Mouse (Mus musculus) heart, embryonic 12.5 days (tissue): ENCODE data around the gene Zbtb3. TPM values are rescaled to one million over a fixed set of nuclear protein-coding genes. Genes with fewer than 3 reads are reported as not detected.

Experiments
- ATAC-seq: fragments of 200-750 bp; cut with Nextera tagmentation; 2 replicates; pipeline ENCODE4 v1.8.0; 2017; ENCODE audit warnings: moderate TSS enrichment, moderate library complexity; ENCODE audit not compliant: insufficient number of reproducible peaks, low FRiP score
- H3K27ac ChIP-seq: fragments of 300-500 bp; sonication (generic); 2 replicates; pipeline ENCODE4 v1.5.1; 2016; ENCODE audit warnings: mild to moderate bottlenecking, moderate library complexity; ENCODE audit not compliant: poor library complexity, severe bottlenecking
- H3K27me3 ChIP-seq: fragments of 300-500 bp; sonication (generic); replicated peaks from 2 replicates; pipeline ENCODE4 v1.6.1; 2016; ENCODE audit warnings: mild to moderate bottlenecking, moderate library complexity
- H3K36me3 ChIP-seq: fragments of 300-500 bp; sonication (generic); 2 replicates; pipeline ENCODE4 v1.6.1; 2016; ENCODE audit warnings: mild to moderate bottlenecking, moderate library complexity
- H3K4me1 ChIP-seq: fragments of 300-500 bp; sonication (generic); replicated peaks from 2 replicates; pipeline ENCODE4 v1.6.1; 2016; ENCODE audit warnings: mild to moderate bottlenecking
- H3K4me2 ChIP-seq: fragments of 300-500 bp; sonication (generic); 2 replicates; pipeline ENCODE4 v1.6.1; 2016; ENCODE audit warnings: mild to moderate bottlenecking, moderate library complexity
- H3K4me3 ChIP-seq: fragments of 300-500 bp; sonication (generic); 2 replicates; pipeline ENCODE4 v1.5.1; 2016; ENCODE audit warnings: mild to moderate bottlenecking
- H3K9ac ChIP-seq: fragments of 300-500 bp; sonication (generic); 2 replicates; pipeline ENCODE4 v1.6.1; 2016; ENCODE audit warnings: mild to moderate bottlenecking, moderate library complexity
- H3K9me3 ChIP-seq: fragments of 300-500 bp; sonication (generic); replicated peaks from 2 replicates; pipeline ENCODE4 v1.6.1; 2016; ENCODE audit warnings: mild to moderate bottlenecking, moderate library complexity
- WGBS: fragments of 180-500 bp; shearing (Covaris S2); methylation state at CpG from one replicate; pipeline ENCODE4 v1.1.7; 2016; 5-methylcytosine and 5-hydroxymethylcytosine counted together
- polyA plus RNA-seq: library from polyadenylated mRNA; unstranded; fragments of >200 nt; fragmentation: Nextera tagmentation; extraction: Ambion mirVana; gene quantifications from 2 replicates; pipeline ENCODE4 v1.2.1, GENCODE M21; 2016

The Zbtb3 gene
- polyA plus RNA-seq, 1 experiment from 2014 or later = 3.8 TPM

- Histone ChIP-seq H3K4me2 (no peak overlapping the region), H3K36me3 (peaks cover 34% of the 10 kb centered on the region), H3K9me3 (no peaks in the 10 kb centered on the region), H3K9ac (no peak overlapping the region), H3K4me1 (peaks cover 28% of the 10 kb centered on the region), H3K27me3 (no peaks in the 10 kb centered on the region), H3K4me3 (no peak overlapping the region), H3K27ac (no peak overlapping the region)
- 84% methylated on average over 6 of the region's 6 CpGs for WGBS
- no peak for ATAC-seq
These were observed 40.6 kb downstream of the Zbtb3 start for GRCm38 (mm10) chr19:8842961-8843360.

GRCm38 (mm10) chr19:8844371-8845129 is 42.2 kb downstream of the Zbtb3 start:
- Histone ChIP-seq H3K27ac (no peak overlapping the region), H3K4me2 (no peak overlapping the region), H3K4me3 (no peak overlapping the region), H3K4me1 (peaks cover 13% of the 10 kb centered on the region), H3K9me3 (no peaks in the 10 kb centered on the region), H3K36me3 (peaks cover 41% of the 10 kb centered on the region), H3K9ac (no peak overlapping the region), H3K27me3 (no peaks in the 10 kb centered on the region)
- 61% methylated on average over 5 of the region's 5 CpGs for WGBS
- no peak for ATAC-seq

- H3K9me3 ChIP-seq = no peaks in the 10 kb centered on the region
- ATAC-seq = no peak
- H3K9ac ChIP-seq = no peak overlapping the region
- no peak overlapping the region for H3K27ac ChIP-seq
- H3K36me3 ChIP-seq = peaks cover 35% of the 10 kb centered on the region
- no peak overlapping the region for H3K4me2 ChIP-seq
- H3K4me3 ChIP-seq = no peak overlapping the region
- 76% methylated on average over 5 of the region's 5 CpGs for WGBS
- no peaks in the 10 kb centered on the region for H3K27me3 ChIP-seq
- peaks cover 9% of the 10 kb centered on the region for H3K4me1 ChIP-seq
These were observed 46.0 kb downstream of the Zbtb3 start for GRCm38 (mm10) chr19:8848356-8848755.

DNA sequence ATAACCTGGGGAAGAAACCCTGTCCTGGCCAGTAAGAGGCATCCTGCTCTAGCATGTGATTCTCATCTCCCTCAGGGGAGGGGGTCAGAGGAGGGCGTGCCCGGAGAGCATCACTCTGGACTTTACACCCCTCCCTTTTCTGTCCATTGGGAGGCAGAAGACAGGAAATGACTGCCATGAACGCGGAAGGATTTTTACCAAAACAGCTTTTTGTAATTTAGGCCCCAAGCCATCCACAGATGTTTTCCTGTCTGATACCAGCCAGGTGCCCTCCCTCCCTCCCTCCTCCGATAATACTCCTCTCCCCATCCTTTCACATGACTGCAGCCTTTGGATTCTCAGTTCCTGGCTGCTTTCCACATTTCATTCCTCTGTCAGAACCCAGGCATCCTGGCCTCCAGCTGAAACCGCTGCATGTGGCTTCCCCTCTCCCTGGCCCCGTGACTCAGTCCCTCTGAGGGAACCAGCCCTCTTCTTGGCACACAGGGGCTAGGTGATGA is 48.1 kb downstream of the Zbtb3 start, which contains the start of gene Lrrn4cl:
TSS of gene Lrrn4cl (plus strand) at position 367 of the 500 bp plus-strand sequence.
- Histone ChIP-seq H3K9me3 (no peaks in the 10 kb centered on the region), H3K9ac (0 out of 2 replicates have a peak within 1 kb of the TSS, but pooled peaks have one; percentile 44), H3K4me1 (peaks cover 9% of the 10 kb centered on the region), H3K4me3 (no peak within 1 kb of the TSS), H3K27ac (peak within 1 kb of the TSS; percentile 55), H3K36me3 (peaks cover 33% of the 10 kb centered on the region), H3K4me2 (peak within 1 kb of the TSS; percentile 44), H3K27me3 (no peaks in the 10 kb centered on the region)
- peak; percentile 44; the same call in 1 of the 2 replicates for ATAC-seq
- 18% methylated on average over 7 of the region's 7 CpGs for WGBS

DNA sequence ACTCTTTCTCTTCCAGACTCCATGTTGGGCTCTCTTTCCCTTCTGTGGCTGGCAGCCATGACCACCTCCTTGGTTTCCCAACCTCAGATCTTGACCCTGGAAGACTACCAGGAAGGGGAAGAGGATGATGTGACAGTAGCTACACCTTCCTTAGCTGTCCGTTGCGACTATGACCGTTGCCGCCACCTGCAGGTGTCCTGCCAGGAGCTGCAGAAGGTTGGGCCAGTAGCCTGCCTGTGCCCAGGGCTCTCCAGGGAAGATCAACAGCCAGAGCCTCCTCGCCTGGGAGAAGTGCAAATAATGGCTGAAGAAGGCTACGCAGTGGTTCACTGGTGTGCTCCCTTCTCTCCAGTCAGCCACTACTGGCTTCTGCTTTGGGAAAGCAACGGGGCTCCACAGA is 49.3 kb downstream of the Zbtb3 start:
- Histone ChIP-seq H3K4me1 (peaks cover 9% of the 10 kb centered on the region), H3K36me3 (peaks cover 21% of the 10 kb centered on the region), H3K27ac (no peak overlapping the region), H3K27me3 (no peaks in the 10 kb centered on the region), H3K9ac (no peak overlapping the region), H3K4me3 (no peak overlapping the region), H3K4me2 (no peak overlapping the region), H3K9me3 (no peaks in the 10 kb centered on the region)
- no peak for ATAC-seq
- 46% methylated on average over 7 of the region's 7 CpGs for WGBS

- H3K9me3 ChIP-seq = no peaks in the 10 kb centered on the region
These were observed 50.0 kb downstream of the Zbtb3 start for GRCm38 (mm10) chr19:8852236-8852928.

DNA sequence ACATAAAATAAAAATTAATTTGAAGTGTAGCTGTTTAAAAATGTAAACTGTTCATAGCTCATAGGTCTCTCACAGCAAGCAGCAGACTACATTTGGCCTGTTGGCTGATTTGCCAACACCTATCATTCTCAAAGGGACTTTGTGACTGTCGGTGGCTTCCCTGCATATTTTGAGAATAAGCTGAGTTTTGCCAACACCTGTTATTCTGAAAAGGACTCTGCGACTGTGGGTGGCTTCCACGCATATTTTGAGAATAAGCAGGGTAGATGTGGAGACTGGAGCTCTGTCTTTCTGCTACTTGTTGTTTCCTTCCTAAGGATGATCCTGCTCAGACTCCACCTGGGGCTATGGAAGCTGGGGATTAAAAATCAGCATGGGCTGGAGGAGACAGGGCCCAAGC is 50.8 kb downstream of the Zbtb3 start:
- H3K4me3 ChIP-seq = no peak overlapping the region
- ATAC-seq = no peak
- peaks cover 9% of the 10 kb centered on the region for H3K4me1 ChIP-seq
- no peak overlapping the region for H3K9ac ChIP-seq
- 78% methylated on average over 3 of the region's 3 CpGs for WGBS
- H3K4me2 ChIP-seq = no peak overlapping the region
- H3K9me3 ChIP-seq = no peaks in the 10 kb centered on the region
- peaks cover 7% of the 10 kb centered on the region for H3K36me3 ChIP-seq
- H3K27ac ChIP-seq = no peak overlapping the region
- no peaks in the 10 kb centered on the region for H3K27me3 ChIP-seq

More at GRCm38 (mm10) chr19:8852236-8852928, 50.0 kb downstream of the Zbtb3 start:
- H3K4me1 ChIP-seq = peaks cover 9% of the 10 kb centered on the region
- no peak overlapping the region for H3K27ac ChIP-seq
- no peak overlapping the region for H3K4me3 ChIP-seq
- no peaks in the 10 kb centered on the region for H3K27me3 ChIP-seq
- WGBS = 56% methylated on average over 10 of the region's 10 CpGs
- no peak overlapping the region for H3K4me2 ChIP-seq
- H3K9ac ChIP-seq = no peak overlapping the region
- no peak for ATAC-seq
- peaks cover 14% of the 10 kb centered on the region for H3K36me3 ChIP-seq

Other genes with a start within 250 kb of the Zbtb3 start
- gene Slc22a8, start 211.3 kb upstream of the Zbtb3 start, polyA plus RNA-seq = 0.05 TPM in 1 of 2 replicates, not detected in the other
- gene Slc22a6, start 184.5 kb upstream of the Zbtb3 start, polyA plus RNA-seq = not detected in 2 replicates
- 0.05 TPM in 1 of 2 replicates, not detected in the other for gene Chrm1, start 138.8 kb upstream of the Zbtb3 start, polyA plus RNA-seq
- gene Slc3a2, start 79.2 kb upstream of the Zbtb3 start, polyA plus RNA-seq = 87.6 and 88.9 TPM in 2 replicates
- gene Wdr74, start 66.7 kb upstream of the Zbtb3 start, polyA plus RNA-seq = 48.9 and 52.9 TPM in 2 replicates
- gene 1700092M07Rik, start 61.8 kb upstream of the Zbtb3 start, polyA plus RNA-seq = 1.8 and 2.8 TPM in 2 replicates
- 86.1 and 88.1 TPM in 2 replicates for gene Stx5a, start 61.1 kb upstream of the Zbtb3 start, polyA plus RNA-seq
- 135 and 149 TPM in 2 replicates for gene Nxf1, start 45.5 kb upstream of the Zbtb3 start, polyA plus RNA-seq
- gene Tmem223, start 31.6 kb upstream of the Zbtb3 start, polyA plus RNA-seq = 145 and 146 TPM in 2 replicates
- gene Tmem179b, start 28.1 kb upstream of the Zbtb3 start, polyA plus RNA-seq = 49.7 and 51.9 TPM in 2 replicates
- gene Taf6l, start 16.1 kb upstream of the Zbtb3 start, polyA plus RNA-seq = 22.5 and 23.3 TPM in 2 replicates
- gene Polr2g, start 4.0 kb upstream of the Zbtb3 start, polyA plus RNA-seq = 137 and 145 TPM in 2 replicates
- gene Ttc9c, start 16.8 kb downstream of the Zbtb3 start, polyA plus RNA-seq = 36.3 and 37.0 TPM in 2 replicates
- 3.8 TPM in 2 replicates for gene Hnrnpul2, start 17.5 kb downstream of the Zbtb3 start, polyA plus RNA-seq
- gene AC129217.1, start 27.2 kb downstream of the Zbtb3 start, polyA plus RNA-seq = not detected in 2 replicates
- 41.0 and 41.1 TPM in 2 replicates for gene Bscl2, start 34.9 kb downstream of the Zbtb3 start, polyA plus RNA-seq
- 2.5 and 2.9 TPM in 2 replicates for gene Gng3, start 36.6 kb downstream of the Zbtb3 start, polyA plus RNA-seq
- gene Lrrn4cl, start 48.2 kb downstream of the Zbtb3 start, polyA plus RNA-seq = 0.77 and 0.78 TPM in 2 replicates
- gene Ubxn1, start 68.9 kb downstream of the Zbtb3 start, polyA plus RNA-seq = 138 and 142 TPM in 2 replicates
- 52.7 and 60.6 TPM in 2 replicates for gene Uqcc3, start 78.4 kb downstream of the Zbtb3 start, polyA plus RNA-seq
- 61.5 and 66.4 TPM in 2 replicates for gene Lbhd1, start 81.2 kb downstream of the Zbtb3 start, polyA plus RNA-seq
- gene Gm49403, start 81.4 kb downstream of the Zbtb3 start, polyA plus RNA-seq = not detected in 2 replicates
- gene 1810009A15Rik, start 86.3 kb downstream of the Zbtb3 start, polyA plus RNA-seq = 64.2 and 64.5 TPM in 2 replicates
- not detected in 2 replicates for gene Gm49416, start 86.4 kb downstream of the Zbtb3 start, polyA plus RNA-seq
- gene Ints5, start 90.5 kb downstream of the Zbtb3 start, polyA plus RNA-seq = 28.9 and 30.1 TPM in 2 replicates
- gene Ganab, start 95.5 kb downstream of the Zbtb3 start, polyA plus RNA-seq = 78.7 and 83.6 TPM in 2 replicates
- gene B3gat3, start 117.8 kb downstream of the Zbtb3 start, polyA plus RNA-seq = 46.6 and 46.8 TPM in 2 replicates
- gene Rom1, start 126.8 kb downstream of the Zbtb3 start, polyA plus RNA-seq = 2.4 and 2.5 TPM in 2 replicates
- gene Eml3, start 127.0 kb downstream of the Zbtb3 start, polyA plus RNA-seq = 13.3 and 13.5 TPM in 2 replicates
- gene Mta2, start 139.3 kb downstream of the Zbtb3 start, polyA plus RNA-seq = 106 and 115 TPM in 2 replicates
- 17.1 and 19.4 TPM in 2 replicates for gene Tut1, start 151.3 kb downstream of the Zbtb3 start, polyA plus RNA-seq
- 281 and 282 TPM in 2 replicates for gene Eef1g, start 164.5 kb downstream of the Zbtb3 start, polyA plus RNA-seq
- 26.0 and 27.1 TPM in 2 replicates for gene Ahnak, start 186.7 kb downstream of the Zbtb3 start, polyA plus RNA-seq